Mouse (Mus musculus) C2C12 (cell line): ENCODE measurements around the gene 1500009C09Rik.

ENCODE experiments used
- CTCF ChIP-seq: IDR thresholded peaks from one replicate; pipeline ENCODE4 v1.5.1; 2011; ENCODE audit not compliant: control insufficient read depth, insufficient read depth, insufficient read length
- FOSL1 ChIP-seq: IDR thresholded peaks from one replicate; pipeline ENCODE4 v1.8.0; 2011; ENCODE audit warnings: mild to moderate bottlenecking, low read length; ENCODE audit not compliant: poor library complexity, insufficient read depth, severe bottlenecking
- MAX ChIP-seq: IDR thresholded peaks from one replicate; pipeline ENCODE4 v1.6.1; 2011; ENCODE audit warnings: mild to moderate bottlenecking, control low read depth
- MYOG ChIP-seq: IDR thresholded peaks from one replicate; pipeline ENCODE4 v1.6.1; 2011; ENCODE audit not compliant: control insufficient read depth, insufficient read length; ENCODE audit errors: extremely low read depth
- USF1 ChIP-seq: IDR thresholded peaks from one replicate; pipeline ENCODE4 v1.6.1; 2011; ENCODE audit warnings: low read depth, mild to moderate bottlenecking, control low read depth, moderate library complexity

DNA sequence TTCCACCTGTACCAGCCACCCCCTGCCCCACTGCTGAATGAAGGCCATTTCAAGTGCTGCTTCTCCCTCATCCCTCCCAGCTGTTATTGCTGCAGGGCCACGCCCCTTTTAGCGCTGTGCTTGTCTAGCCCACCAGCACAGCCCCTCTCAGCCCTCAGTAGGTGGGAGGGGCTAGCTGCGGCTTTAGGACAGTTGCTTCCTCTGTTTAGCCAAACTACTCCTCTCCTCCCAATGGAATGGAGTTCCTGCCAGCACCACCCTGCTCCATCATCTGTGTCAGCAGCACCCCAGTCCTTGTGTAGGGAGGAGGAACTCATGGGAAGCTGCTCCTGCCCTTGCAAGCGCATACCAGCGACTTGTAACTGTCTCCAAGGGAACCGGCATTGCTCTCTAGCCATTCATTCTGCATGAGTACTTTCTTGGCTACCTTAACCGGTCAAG is 41.1 kb downstream of the 1500009C09Rik start:
- TF ChIP-seq MYOG (no peak), CTCF (no peak), FOSL1 (no peak), USF1 (no peak), MAX (no peak)
